Mouse (Mus musculus): Measurements from ENCODE around the gene Homer1. TPM values are rescaled to one million over a fixed set of nuclear protein-coding genes. Genes with fewer than 3 reads are reported as not detected.

Homer1 gene
- polyA plus RNA-seq, 1 experiment from 2014 or later, result 10.0 TPM

DNA sequence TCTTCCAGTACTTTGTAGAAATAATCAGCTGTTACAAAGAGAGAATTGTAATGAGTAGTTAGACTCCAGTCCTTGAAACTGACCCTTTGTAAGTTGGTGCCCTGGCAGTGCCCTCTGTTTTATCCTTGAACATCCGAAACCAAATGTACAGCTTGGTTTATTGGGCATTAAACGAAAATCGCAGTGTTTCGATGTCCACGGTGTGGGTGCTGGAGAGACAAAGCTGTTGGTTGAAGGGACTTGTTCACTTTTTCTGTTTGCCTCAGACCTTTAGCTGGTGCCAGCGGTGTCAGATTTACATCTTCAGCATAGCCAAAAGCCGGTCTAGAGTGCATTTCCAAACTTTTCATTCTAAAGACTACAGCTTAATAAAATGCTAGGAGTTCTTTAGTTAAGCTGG is 6.2 kb downstream of the Homer1 start:
- H3K27me3 ChIP-seq, result no peaks in the 10 kb centered on the region
- no peak overlapping the region for H3K27ac ChIP-seq
- H3K4me2 ChIP-seq (replicated peaks), result peak overlapping the region; percentile 74
- H3K4me1 ChIP-seq (replicated peaks), result peaks cover 49% of the 10 kb centered on the region
- 10% methylated on average over 7 of the region's 7 CpGs for WGBS
- H3K4me3 ChIP-seq (replicated peaks), result peak overlapping the region; percentile 83
- no peaks in the 10 kb centered on the region for H3K9me3 ChIP-seq
- H3K36me3 ChIP-seq, result no peaks in the 10 kb centered on the region
- peak overlapping the region; percentile 53 for H3K9ac ChIP-seq (replicated peaks)
- no peak for ATAC-seq

DNA sequence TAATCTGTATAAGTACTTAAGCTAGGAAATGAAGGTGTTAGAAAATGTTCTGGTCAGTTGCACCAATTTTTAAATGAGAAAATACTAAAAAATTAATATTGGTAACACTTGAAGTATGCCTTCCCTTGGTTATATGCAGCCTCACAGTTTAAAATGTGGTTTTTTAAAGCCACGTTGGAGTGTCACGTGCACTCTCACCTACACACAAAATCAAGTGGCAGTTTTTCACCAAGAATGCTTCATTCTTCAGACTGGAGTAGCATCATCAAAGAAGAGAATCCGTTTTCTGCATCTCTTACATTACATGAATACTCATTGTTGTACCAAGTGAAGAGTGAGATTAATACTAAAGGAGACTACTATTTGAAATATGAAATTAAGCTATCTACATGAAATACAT is 7.1 kb downstream of the Homer1 start:
- Histone ChIP-seq H3K4me1 (replicated peaks) (peaks cover 53% of the 10 kb centered on the region), H3K9me3 (no peaks in the 10 kb centered on the region), H3K4me2 (replicated peaks) (peak overlapping the region; percentile 74), H3K9ac (replicated peaks) (no peak overlapping the region), H3K36me3 (no peaks in the 10 kb centered on the region), H3K27ac (no peak overlapping the region), H3K4me3 (replicated peaks) (peak overlapping the region; percentile 83), H3K27me3 (no peaks in the 10 kb centered on the region)
- no peak for ATAC-seq
- WGBS, result 55% methylated on average over 3 of the region's 3 CpGs

- no peak for ATAC-seq
- Histone ChIP-seq H3K4me2 (replicated peaks) (peak overlapping the region; percentile 33), H3K27ac (no peak overlapping the region), H3K4me1 (replicated peaks) (peaks cover 50% of the 10 kb centered on the region), H3K27me3 (no peaks in the 10 kb centered on the region), H3K9me3 (no peaks in the 10 kb centered on the region), H3K4me3 (replicated peaks) (0 out of 2 replicates have a peak overlapping the region, but pooled peaks have one; percentile 5), H3K36me3 (no peaks in the 10 kb centered on the region), H3K9ac (replicated peaks) (no peak overlapping the region)
- 59% methylated on average over 7 of the region's 7 CpGs for WGBS
Measured at GRCm38 (mm10) chr13:93307700-93308099, 8.3 kb downstream of the Homer1 start.

GRCm38 (mm10) chr13:93309295-93309694 is 9.9 kb downstream of the Homer1 start:
- no peaks in the 10 kb centered on the region for H3K9me3 ChIP-seq
- no peaks in the 10 kb centered on the region for H3K36me3 ChIP-seq
- H3K27me3 ChIP-seq, result no peaks in the 10 kb centered on the region
- no peak overlapping the region for H3K4me2 ChIP-seq (replicated peaks)
- no peak for ATAC-seq
- H3K9ac ChIP-seq (replicated peaks), result no peak overlapping the region
- no peak overlapping the region for H3K27ac ChIP-seq
- WGBS, result 85% methylated on average over 1 of the region's 1 CpGs
- peaks cover 47% of the 10 kb centered on the region for H3K4me1 ChIP-seq (replicated peaks)
- no peak overlapping the region for H3K4me3 ChIP-seq (replicated peaks)

- no peak for ATAC-seq
- no peaks in the 10 kb centered on the region for H3K36me3 ChIP-seq
Measured at GRCm38 (mm10) chr13:93312518-93312917, 13.1 kb downstream of the Homer1 start.

DNA sequence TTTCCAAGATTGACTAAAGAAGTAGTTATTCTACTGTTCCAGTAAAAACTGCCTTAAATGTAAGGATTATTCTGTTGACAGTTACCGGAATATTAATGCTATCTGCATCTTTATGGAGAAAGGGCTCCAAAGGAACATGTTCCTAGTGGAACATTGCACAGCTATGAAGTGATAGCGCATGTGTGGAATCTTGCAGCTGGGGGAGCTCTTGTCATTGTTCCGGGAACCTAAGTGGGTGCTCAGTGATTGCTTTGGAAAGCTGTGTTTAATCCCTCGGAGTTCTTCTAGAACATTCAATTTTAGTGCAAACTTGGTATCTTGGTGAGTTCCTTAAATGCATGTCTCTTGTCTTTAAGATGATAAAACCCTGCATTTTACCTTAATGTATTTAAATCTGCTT is 14.9 kb downstream of the Homer1 start:
- WGBS, result 89% methylated on average over 4 of the region's 4 CpGs

More at GRCm38 (mm10) chr13:93312518-93312917, 13.1 kb downstream of the Homer1 start:
- Histone ChIP-seq H3K27ac (no peak overlapping the region), H3K9me3 (no peaks in the 10 kb centered on the region), H3K9ac (replicated peaks) (no peak overlapping the region), H3K27me3 (no peaks in the 10 kb centered on the region), H3K4me1 (replicated peaks) (peaks cover 21% of the 10 kb centered on the region), H3K4me3 (replicated peaks) (no peak overlapping the region), H3K4me2 (replicated peaks) (no peak overlapping the region)

GRCm38 (mm10) chr13:93320089-93320488 is 20.7 kb downstream of the Homer1 start:
- Histone ChIP-seq H3K4me3 (replicated peaks) (no peak overlapping the region), H3K27ac (no peak overlapping the region), H3K9ac (replicated peaks) (no peak overlapping the region), H3K36me3 (no peaks in the 10 kb centered on the region), H3K27me3 (no peaks in the 10 kb centered on the region), H3K4me1 (replicated peaks) (no peaks in the 10 kb centered on the region), H3K9me3 (no peaks in the 10 kb centered on the region), H3K4me2 (replicated peaks) (no peak overlapping the region)
- 87% methylated on average over 5 of the region's 5 CpGs for WGBS
- no peak for ATAC-seq

More for the DNA sequence above, 14.9 kb downstream of the Homer1 start:
- H3K4me2 ChIP-seq (replicated peaks), result no peak overlapping the region
- H3K4me3 ChIP-seq (replicated peaks), result no peak overlapping the region
- H3K9me3 ChIP-seq, result no peaks in the 10 kb centered on the region
- H3K4me1 ChIP-seq (replicated peaks), result peaks cover 5% of the 10 kb centered on the region
- H3K9ac ChIP-seq (replicated peaks), result no peak overlapping the region
- H3K27me3 ChIP-seq, result no peaks in the 10 kb centered on the region
- no peak overlapping the region for H3K27ac ChIP-seq
- ATAC-seq, result no peak
- no peaks in the 10 kb centered on the region for H3K36me3 ChIP-seq

DNA sequence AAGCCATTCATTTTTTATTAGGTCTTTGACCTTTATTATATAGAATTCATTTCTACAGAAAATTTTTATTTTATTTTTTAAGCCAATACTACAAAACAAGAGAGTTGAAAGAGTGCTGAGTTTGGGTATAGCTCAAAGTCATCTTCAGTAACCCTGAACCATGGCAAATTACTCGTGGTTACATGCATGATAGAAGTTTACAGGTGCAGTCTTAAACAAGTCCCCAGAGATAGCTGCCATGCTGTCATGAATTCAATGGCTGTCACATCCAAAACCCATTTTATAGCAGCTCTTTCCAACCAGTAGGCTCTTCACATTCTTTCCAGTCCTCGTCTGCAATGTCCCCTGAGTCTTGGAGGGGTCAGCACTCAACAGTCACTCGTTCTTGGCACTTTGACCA is 26.9 kb downstream of the Homer1 start:
- WGBS, result 86% methylated on average over 3 of the region's 3 CpGs
- no peak overlapping the region for H3K4me2 ChIP-seq (replicated peaks)
- H3K36me3 ChIP-seq, result no peaks in the 10 kb centered on the region
- H3K9me3 ChIP-seq, result no peaks in the 10 kb centered on the region
- no peak overlapping the region for H3K4me3 ChIP-seq (replicated peaks)
- ATAC-seq, result no peak
- no peak overlapping the region for H3K27ac ChIP-seq
- no peak overlapping the region for H3K9ac ChIP-seq (replicated peaks)
- H3K27me3 ChIP-seq, result no peaks in the 10 kb centered on the region
- no peaks in the 10 kb centered on the region for H3K4me1 ChIP-seq (replicated peaks)

DNA sequence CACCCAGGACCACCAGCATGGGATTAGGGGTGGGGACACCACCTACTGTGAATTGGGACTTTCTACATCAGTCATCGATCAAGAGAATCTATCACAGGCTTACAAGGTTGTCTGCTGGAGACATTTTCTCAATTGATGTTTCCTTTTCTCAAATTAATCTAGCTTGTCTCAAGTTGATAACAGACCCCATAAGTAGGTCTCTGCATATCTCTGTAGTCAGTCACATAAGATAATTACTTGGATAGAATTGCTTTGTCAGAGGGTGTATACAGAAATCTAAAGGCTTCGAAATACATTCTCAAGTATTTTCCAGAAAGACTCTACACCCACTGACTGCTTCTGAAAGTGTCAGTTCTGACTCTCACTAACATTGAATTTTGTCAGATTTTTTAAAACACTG is 32.3 kb downstream of the Homer1 start:
- Histone ChIP-seq H3K36me3 (no peaks in the 10 kb centered on the region), H3K9me3 (no peaks in the 10 kb centered on the region), H3K27ac (no peak overlapping the region), H3K9ac (replicated peaks) (no peak overlapping the region), H3K4me1 (replicated peaks) (no peaks in the 10 kb centered on the region), H3K4me2 (replicated peaks) (no peak overlapping the region), H3K27me3 (no peaks in the 10 kb centered on the region), H3K4me3 (replicated peaks) (no peak overlapping the region)
- ATAC-seq, result no peak
- 82% methylated on average over 2 of the region's 2 CpGs for WGBS

GRCm38 (mm10) chr13:93332491-93332890 is 33.1 kb downstream of the Homer1 start:
- no peak for ATAC-seq
- Histone ChIP-seq H3K4me2 (replicated peaks) (no peak overlapping the region), H3K27me3 (no peaks in the 10 kb centered on the region), H3K36me3 (no peaks in the 10 kb centered on the region), H3K4me3 (replicated peaks) (no peak overlapping the region), H3K27ac (no peak overlapping the region), H3K9ac (replicated peaks) (no peak overlapping the region), H3K4me1 (replicated peaks) (no peaks in the 10 kb centered on the region), H3K9me3 (no peaks in the 10 kb centered on the region)
- 96% methylated on average over 13 of the region's 13 CpGs for WGBS

DNA sequence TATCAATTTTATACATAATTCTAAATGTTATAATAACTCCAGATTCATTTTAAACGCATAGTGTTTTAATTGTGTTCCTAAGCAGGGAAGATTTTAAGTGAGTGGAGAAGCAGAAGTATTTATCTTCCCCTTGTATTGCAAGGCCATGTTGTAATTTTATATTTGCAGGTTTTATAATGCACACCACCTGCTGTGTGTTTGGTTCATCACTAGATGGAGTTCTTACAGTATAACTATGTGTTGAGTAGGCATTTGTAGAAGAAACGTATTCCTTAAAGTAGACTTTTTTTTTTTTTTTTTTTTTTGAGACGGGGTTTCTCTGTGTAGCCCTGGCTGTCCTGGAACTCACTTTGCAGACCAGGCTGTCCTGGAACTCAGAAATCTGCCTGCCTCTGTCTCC is 35.9 kb downstream of the Homer1 start:
- ATAC-seq, result no peak
- 92% methylated on average over 3 of the region's 3 CpGs for WGBS
- H3K9ac ChIP-seq (replicated peaks), result no peak overlapping the region
- no peaks in the 10 kb centered on the region for H3K4me1 ChIP-seq (replicated peaks)
- H3K36me3 ChIP-seq, result no peaks in the 10 kb centered on the region
- H3K27ac ChIP-seq, result no peak overlapping the region
- no peaks in the 10 kb centered on the region for H3K27me3 ChIP-seq
- H3K9me3 ChIP-seq, result no peaks in the 10 kb centered on the region
- H3K4me3 ChIP-seq (replicated peaks), result no peak overlapping the region
- H3K4me2 ChIP-seq (replicated peaks), result no peak overlapping the region

GRCm38 (mm10) chr13:93338394-93338793 is 39.0 kb downstream of the Homer1 start:
- WGBS, result 74% methylated on average over 5 of the region's 5 CpGs
- ATAC-seq, result no peak
- H3K4me3 ChIP-seq (replicated peaks), result no peak overlapping the region
- H3K36me3 ChIP-seq, result no peaks in the 10 kb centered on the region
- no peaks in the 10 kb centered on the region for H3K27me3 ChIP-seq
- no peak overlapping the region for H3K27ac ChIP-seq
- no peaks in the 10 kb centered on the region for H3K4me1 ChIP-seq (replicated peaks)
- no peaks in the 10 kb centered on the region for H3K9me3 ChIP-seq
- H3K9ac ChIP-seq (replicated peaks), result no peak overlapping the region
- no peak overlapping the region for H3K4me2 ChIP-seq (replicated peaks)

DNA sequence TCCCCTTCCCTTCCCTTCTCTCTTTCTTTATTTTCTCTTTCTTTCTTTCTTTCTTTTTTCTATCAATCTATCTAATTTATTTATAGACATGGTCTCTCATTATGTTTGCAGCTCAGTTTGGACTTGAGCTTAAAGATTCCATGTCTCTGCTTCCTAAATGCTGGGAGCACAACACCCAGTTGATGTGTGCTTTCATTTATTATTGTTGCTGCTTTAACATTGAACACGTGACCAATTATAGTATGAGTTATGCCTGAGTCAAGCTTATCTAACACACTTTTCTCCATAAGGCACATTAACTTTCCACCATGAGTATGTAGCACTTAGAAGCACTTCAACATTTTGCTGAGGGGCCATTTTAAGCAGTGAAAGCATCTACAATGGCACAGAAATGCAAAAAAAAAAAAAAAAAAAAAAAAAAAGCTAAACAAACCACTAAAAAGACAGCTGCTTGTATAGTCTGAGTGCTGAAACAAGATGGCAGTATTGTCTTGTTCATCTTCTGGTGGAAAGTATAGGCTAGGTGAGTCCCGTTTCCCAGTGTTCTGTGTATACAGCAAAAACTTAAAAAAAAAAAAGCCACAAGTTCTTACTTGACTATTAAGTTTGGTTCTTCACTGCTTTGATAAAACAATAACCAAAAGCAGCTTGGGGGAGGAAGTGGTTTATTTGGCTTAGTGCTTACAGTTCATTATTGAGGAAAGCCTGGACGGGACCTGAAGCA is 41.3 kb downstream of the Homer1 start:
- no peak for ATAC-seq
- H3K27ac ChIP-seq, result no peak overlapping the region
- H3K4me2 ChIP-seq (replicated peaks), result no peak overlapping the region
- 87% methylated on average over 3 of the region's 3 CpGs for WGBS
- H3K9ac ChIP-seq (replicated peaks), result no peak overlapping the region
- no peaks in the 10 kb centered on the region for H3K27me3 ChIP-seq
- H3K4me1 ChIP-seq (replicated peaks), result no peaks in the 10 kb centered on the region
- no peaks in the 10 kb centered on the region for H3K9me3 ChIP-seq
- H3K4me3 ChIP-seq (replicated peaks), result no peak overlapping the region
- no peaks in the 10 kb centered on the region for H3K36me3 ChIP-seq

Measured in midbrain, embryonic 13.5 days (tissue).